Mouse (Mus musculus) forebrain, embryonic 12.5 days (tissue): Measurements from ENCODE around the gene Mrc1. TPM values are rescaled to one million over a fixed set of nuclear protein-coding genes. Genes with fewer than 3 reads are reported as not detected.

Source experiments
- ATAC-seq: fragments of 200-750 bp; cut with Nextera tagmentation; 2 replicates; pipeline ENCODE4 v1.8.0; 2017; ENCODE audit warnings: moderate TSS enrichment; ENCODE audit not compliant: low FRiP score
- H3K27ac ChIP-seq: fragments of 300-500 bp; sonication (generic); 2 replicates; pipeline ENCODE4 v1.5.1; 2016; ENCODE audit warnings: mild to moderate bottlenecking
- H3K27me3 ChIP-seq: fragments of 300-500 bp; sonication (generic); 2 replicates; pipeline ENCODE4 v1.6.1; 2016; ENCODE audit warnings: mild to moderate bottlenecking
- H3K36me3 ChIP-seq: fragments of 300-500 bp; sonication (generic); replicated peaks from 2 replicates; pipeline ENCODE4 v1.6.1; 2016; ENCODE audit warnings: mild to moderate bottlenecking
- H3K4me1 ChIP-seq: fragments of 300-500 bp; sonication (generic); 2 replicates; pipeline ENCODE4 v1.6.1; 2016
- H3K4me2 ChIP-seq: fragments of 300-500 bp; sonication (generic); 2 replicates; pipeline ENCODE4 v1.6.1; 2016; ENCODE audit warnings: mild to moderate bottlenecking, moderate library complexity
- H3K4me3 ChIP-seq: fragments of 300-500 bp; sonication (generic); replicated peaks from 2 replicates; pipeline ENCODE4 v1.5.1; 2016; ENCODE audit warnings: mild to moderate bottlenecking
- H3K9ac ChIP-seq: fragments of 300-500 bp; sonication (generic); 2 replicates; pipeline ENCODE4 v1.6.1; 2016; ENCODE audit warnings: mild to moderate bottlenecking
- H3K9me3 ChIP-seq: fragments of 300-500 bp; sonication (generic); 2 replicates; pipeline ENCODE4 v1.6.1; 2016
- WGBS: fragments of 180-500 bp; shearing (Covaris S2); methylation state at CpG from one replicate; pipeline ENCODE4 v1.1.7; 2016; 5-methylcytosine and 5-hydroxymethylcytosine counted together
- polyA plus RNA-seq: library from polyadenylated mRNA; unstranded; fragments of >200 nt; fragmentation: Nextera tagmentation; extraction: Ambion mirVana; gene quantifications from 2 replicates; pipeline ENCODE4 v1.2.1, GENCODE M21; 2016

The Mrc1 gene
- polyA plus RNA-seq, 1 experiment from 2014 or later: 3.2 TPM

- H3K4me2 ChIP-seq: no peak overlapping the region
- H3K9ac ChIP-seq: no peak overlapping the region
- H3K27me3 ChIP-seq: no peaks in the 10 kb centered on the region
- no peak for ATAC-seq
- H3K4me1 ChIP-seq: no peaks in the 10 kb centered on the region
- WGBS: 79% methylated on average over 3 of the region's 3 CpGs
- no peaks in the 10 kb centered on the region for H3K9me3 ChIP-seq
- H3K27ac ChIP-seq: no peak overlapping the region
- no peaks in the 10 kb centered on the region for H3K36me3 ChIP-seq
- no peak overlapping the region for H3K4me3 ChIP-seq
Measured at GRCm38 (mm10) chr2:14249839-14250564, 20.8 kb downstream of the Mrc1 start.

- Histone ChIP-seq H3K36me3 (no peaks in the 10 kb centered on the region), H3K27me3 (no peaks in the 10 kb centered on the region), H3K4me1 (no peaks in the 10 kb centered on the region), H3K4me3 (no peak overlapping the region), H3K4me2 (no peak overlapping the region), H3K9ac (no peak overlapping the region), H3K9me3 (no peaks in the 10 kb centered on the region), H3K27ac (no peak overlapping the region)
- no peak for ATAC-seq
- 82% methylated on average over 3 of the region's 3 CpGs for WGBS
Measured at GRCm38 (mm10) chr2:14251938-14252337, 22.7 kb downstream of the Mrc1 start.

GRCm38 (mm10) chr2:14258345-14258850 lies 29.2 kb downstream of the Mrc1 start:
- H3K27ac ChIP-seq: no peak overlapping the region
- no peak for ATAC-seq
- no peaks in the 10 kb centered on the region for H3K36me3 ChIP-seq
- no peaks in the 10 kb centered on the region for H3K4me1 ChIP-seq
- no peaks in the 10 kb centered on the region for H3K9me3 ChIP-seq
- no peaks in the 10 kb centered on the region for H3K27me3 ChIP-seq
- H3K9ac ChIP-seq: no peak overlapping the region
- no peak overlapping the region for H3K4me2 ChIP-seq
- H3K4me3 ChIP-seq: no peak overlapping the region

GRCm38 (mm10) chr2:14262090-14262489 lies 32.9 kb downstream of the Mrc1 start:
- no peak for ATAC-seq
- H3K4me3 ChIP-seq: no peak overlapping the region
- 80% methylated on average over 1 of the region's 1 CpGs for WGBS

GRCm38 (mm10) chr2:14269160-14269559 lies 40.0 kb downstream of the Mrc1 start:
- Histone ChIP-seq H3K4me3 (no peak overlapping the region), H3K9ac (no peak overlapping the region), H3K27ac (no peak overlapping the region), H3K36me3 (no peaks in the 10 kb centered on the region), H3K4me2 (no peak overlapping the region), H3K27me3 (no peaks in the 10 kb centered on the region), H3K9me3 (no peaks in the 10 kb centered on the region), H3K4me1 (no peaks in the 10 kb centered on the region)
- 77% methylated on average over 1 of the region's 1 CpGs for WGBS
- no peak for ATAC-seq

More at GRCm38 (mm10) chr2:14262090-14262489, 32.9 kb downstream of the Mrc1 start:
- no peak overlapping the region for H3K27ac ChIP-seq
- no peak overlapping the region for H3K4me2 ChIP-seq
- no peaks in the 10 kb centered on the region for H3K4me1 ChIP-seq
- H3K9me3 ChIP-seq: no peaks in the 10 kb centered on the region
- H3K9ac ChIP-seq: no peak overlapping the region
- no peaks in the 10 kb centered on the region for H3K36me3 ChIP-seq
- no peaks in the 10 kb centered on the region for H3K27me3 ChIP-seq

- no peak overlapping the region for H3K9ac ChIP-seq
- H3K36me3 ChIP-seq: no peaks in the 10 kb centered on the region
- ATAC-seq: no peak
- no peaks in the 10 kb centered on the region for H3K4me1 ChIP-seq
- H3K27ac ChIP-seq: no peak overlapping the region
- WGBS: 93% methylated on average over 1 of the region's 1 CpGs
- H3K4me2 ChIP-seq: no peak overlapping the region
- H3K4me3 ChIP-seq: no peak overlapping the region
- no peaks in the 10 kb centered on the region for H3K27me3 ChIP-seq
- no peaks in the 10 kb centered on the region for H3K9me3 ChIP-seq
Measured at GRCm38 (mm10) chr2:14272088-14272487, 42.9 kb downstream of the Mrc1 start.

GRCm38 (mm10) chr2:14275796-14276195 lies 46.6 kb downstream of the Mrc1 start:
- Histone ChIP-seq H3K36me3 (no peaks in the 10 kb centered on the region), H3K9ac (no peak overlapping the region), H3K4me3 (no peak overlapping the region), H3K9me3 (no peaks in the 10 kb centered on the region), H3K27me3 (no peaks in the 10 kb centered on the region), H3K27ac (no peak overlapping the region), H3K4me1 (no peaks in the 10 kb centered on the region), H3K4me2 (no peak overlapping the region)
- ATAC-seq: no peak
- WGBS: 80% methylated on average over 5 of the region's 5 CpGs

GRCm38 (mm10) chr2:14279256-14279655 lies 50.1 kb downstream of the Mrc1 start:
- Histone ChIP-seq H3K9ac (no peak overlapping the region), H3K36me3 (no peaks in the 10 kb centered on the region), H3K4me1 (no peaks in the 10 kb centered on the region), H3K27me3 (no peaks in the 10 kb centered on the region), H3K27ac (no peak overlapping the region), H3K4me3 (no peak overlapping the region), H3K4me2 (no peak overlapping the region), H3K9me3 (no peaks in the 10 kb centered on the region)
- no peak for ATAC-seq
- WGBS: 66% methylated on average over 2 of the region's 2 CpGs

GRCm38 (mm10) chr2:14279795-14280194 lies 50.6 kb downstream of the Mrc1 start:
- 85% methylated on average over 6 of the region's 6 CpGs for WGBS

GRCm38 (mm10) chr2:14295334-14295733 lies 66.1 kb downstream of the Mrc1 start:
- peak; percentile 79; the same call in 1 of the 2 replicates for ATAC-seq
- Histone ChIP-seq H3K4me2 (no peak overlapping the region), H3K27me3 (no peaks in the 10 kb centered on the region), H3K4me3 (no peak overlapping the region), H3K4me1 (no peaks in the 10 kb centered on the region), H3K27ac (no peak overlapping the region), H3K9me3 (no peaks in the 10 kb centered on the region), H3K9ac (no peak overlapping the region), H3K36me3 (no peaks in the 10 kb centered on the region)
- WGBS: 37% methylated on average over 5 of the region's 5 CpGs

More at GRCm38 (mm10) chr2:14279795-14280194, 50.6 kb downstream of the Mrc1 start:
- Histone ChIP-seq H3K36me3 (no peaks in the 10 kb centered on the region), H3K27me3 (no peaks in the 10 kb centered on the region), H3K4me1 (no peaks in the 10 kb centered on the region), H3K4me2 (no peak overlapping the region), H3K4me3 (no peak overlapping the region), H3K9me3 (no peaks in the 10 kb centered on the region), H3K9ac (no peak overlapping the region), H3K27ac (no peak overlapping the region)
- ATAC-seq: no peak

GRCm38 (mm10) chr2:14312505-14313380 lies 83.6 kb downstream of the Mrc1 start:
- H3K4me2 ChIP-seq: no peak overlapping the region
- no peaks in the 10 kb centered on the region for H3K9me3 ChIP-seq
- H3K4me3 ChIP-seq: no peak overlapping the region
- H3K27me3 ChIP-seq: no peaks in the 10 kb centered on the region
- 81% methylated on average over 4 of the region's 4 CpGs for WGBS
- no peak overlapping the region for H3K27ac ChIP-seq
- no peak for ATAC-seq
- no peaks in the 10 kb centered on the region for H3K36me3 ChIP-seq
- no peak overlapping the region for H3K9ac ChIP-seq
- no peaks in the 10 kb centered on the region for H3K4me1 ChIP-seq

- H3K27me3 ChIP-seq: no peaks in the 10 kb centered on the region
Measured at GRCm38 (mm10) chr2:14315113-14315512, 85.9 kb downstream of the Mrc1 start.

More at GRCm38 (mm10) chr2:14315113-14315512, 85.9 kb downstream of the Mrc1 start:
- Histone ChIP-seq H3K9ac (no peak overlapping the region), H3K4me3 (no peak overlapping the region), H3K27ac (no peak overlapping the region), H3K9me3 (no peaks in the 10 kb centered on the region), H3K4me1 (no peaks in the 10 kb centered on the region), H3K36me3 (no peaks in the 10 kb centered on the region), H3K4me2 (no peak overlapping the region)
- no peak for ATAC-seq
- 88% methylated on average over 3 of the region's 3 CpGs for WGBS
